Mouse (Mus musculus) G1E (cell line): ENCODE results near the gene Ttc28. TPM values are rescaled to one million over a fixed set of nuclear protein-coding genes. Genes with fewer than 3 reads are reported as not detected.

Experiments
- ATAC-seq: 2 replicates; pipeline ENCODE4 v1.8.0; 2016; ENCODE audit warnings: mild to moderate bottlenecking; ENCODE audit not compliant: insufficient number of reproducible peaks, poor library complexity, low FRiP score, severe bottlenecking; ENCODE audit errors: extremely low read depth
- DNase-seq: peaks from one replicate; pipeline ENCODE4 v3.0.0; 2012; ENCODE audit warnings: low spot score
- H3K27me3 ChIP-seq: 2 replicates; pipeline ENCODE4 v1.6.1; 2012; ENCODE audit warnings: mild to moderate bottlenecking, low read length, inconsistent platforms; ENCODE audit not compliant: insufficient read depth
- H3K36me3 ChIP-seq: replicated peaks from 2 replicates; pipeline ENCODE3; 2012; ENCODE audit warnings: mild to moderate bottlenecking, inconsistent platforms
- H3K4me1 ChIP-seq: 2 replicates; pipeline ENCODE4 v1.6.1; 2012; ENCODE audit warnings: low read depth, low read length, inconsistent platforms, mixed read lengths; ENCODE audit not compliant: insufficient read depth
- H3K4me3 ChIP-seq: 2 replicates; pipeline ENCODE4 v1.5.1; 2012; ENCODE audit warnings: low read depth, mild to moderate bottlenecking, inconsistent platforms, low read length, moderate library complexity, mixed read lengths
- H3K9me3 ChIP-seq: replicated peaks from 2 replicates; pipeline ENCODE4 v1.6.1; 2012; ENCODE audit warnings: inconsistent platforms
- CTCF ChIP-seq: IDR thresholded peaks from 2 replicates; pipeline ENCODE4 v1.5.1; 2012; ENCODE audit warnings: low read depth, low read length, inconsistent platforms, mixed read lengths
- GATA1 ChIP-seq: IDR thresholded peaks from 2 replicates; pipeline ENCODE4 v1.6.1; 2012; ENCODE audit warnings: borderline replicate concordance, low read length, inconsistent platforms, mixed read lengths
- GATA2 ChIP-seq: IDR thresholded peaks from 2 replicates; pipeline ENCODE4 v1.6.1; 2012; ENCODE audit warnings: low read depth, low read length, inconsistent platforms, borderline replicate concordance
- POLR2AphosphoS5 ChIP-seq: IDR thresholded peaks from 2 replicates; pipeline ENCODE4 v1.6.1; 2012; ENCODE audit warnings: low read depth, low read length, inconsistent platforms; ENCODE audit not compliant: insufficient replicate concordance
- TAL1 ChIP-seq: conservative IDR thresholded peaks from 2 replicates; pipeline ENCODE4 v1.6.1; 2012; ENCODE audit warnings: low read depth, low read length, inconsistent platforms, mixed read lengths
- polyA plus RNA-seq: library from polyadenylated mRNA; stranded (reverse); fragments of >175 nt; gene quantifications from 2 replicates; pipeline ENCODE4 v1.2.3, GENCODE M21; 2012
- total RNA-seq, 2 experiments: library from RNA; stranded (forward) in 1 of 2; stranded (reverse) in 1 of 2; fragments of 200-1000 nt in 1 of 2; fragments of >200 nt in 1 of 2; fragmentation: Nextera tagmentation in 1 of 2; gene quantifications; 2 replicates each; pipeline ENCODE4 v1.2.3; 2014 to 2017

Ttc28 gene
- total and polyA plus RNA-seq, 3 experiments = 0.28 to 2.0 (median 0.55) TPM

DNA sequence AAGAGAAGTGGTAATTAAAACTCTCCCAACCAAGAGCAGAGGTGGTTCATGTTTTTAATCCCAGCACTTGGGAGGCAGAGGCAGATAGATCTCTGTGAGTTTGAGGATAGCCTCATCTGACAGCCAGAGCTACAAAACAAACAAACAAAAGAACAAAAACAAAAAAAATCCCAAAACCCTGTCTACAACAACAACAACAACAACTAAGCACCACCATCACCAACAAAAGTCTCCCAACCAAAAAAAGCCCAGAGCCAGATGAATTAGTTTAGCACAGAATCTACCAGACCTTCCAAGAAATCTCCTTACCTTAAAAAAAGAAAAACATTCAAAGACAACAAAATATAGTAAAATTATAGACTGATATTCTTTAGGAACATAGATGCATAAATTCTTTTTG is 20.7 kb downstream of the Ttc28 start:
- Histone ChIP-seq H3K9me3 (no peaks in the 10 kb centered on the region), H3K4me3 (no peak overlapping the region), H3K4me1 (no peaks in the 10 kb centered on the region), H3K36me3 (no peaks in the 10 kb centered on the region), H3K27me3 (no peaks in the 10 kb centered on the region)
- DNase-seq (no peak), ATAC-seq (no peak)
- no peak for TF ChIP-seq GATA1
- no peak for TF ChIP-seq GATA2
- TF ChIP-seq POLR2AphosphoS5 = no peak

DNA sequence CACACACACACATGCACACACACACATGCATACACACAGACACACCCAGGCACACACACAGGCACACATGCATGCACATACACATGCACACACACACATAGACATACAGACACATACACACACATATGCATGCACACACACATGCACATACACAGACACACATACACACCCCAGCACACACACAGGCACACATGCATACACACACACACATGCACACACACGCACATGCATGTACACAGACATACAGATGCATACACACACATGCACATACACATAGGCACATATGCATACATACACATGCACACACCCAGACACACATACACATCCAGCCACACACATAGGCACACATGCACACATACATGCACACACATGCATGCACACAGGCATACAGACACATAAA is 27.1 kb downstream of the Ttc28 start:
- Histone ChIP-seq H3K36me3 (no peaks in the 10 kb centered on the region), H3K27me3 (peaks cover 5% of the 10 kb centered on the region), H3K4me3 (peak overlapping the region; percentile 21; the same call in 1 of the 2 replicates), H3K4me1 (no peaks in the 10 kb centered on the region), H3K9me3 (peaks cover 3% of the 10 kb centered on the region; the same call in 1 of the 2 replicates)
- no peak for ATAC-seq
- TF ChIP-seq POLR2AphosphoS5 = peak; percentile 57; the same call in 1 of the 2 replicates
- TF ChIP-seq GATA2 = no peak
- no peak for DNase-seq

DNA sequence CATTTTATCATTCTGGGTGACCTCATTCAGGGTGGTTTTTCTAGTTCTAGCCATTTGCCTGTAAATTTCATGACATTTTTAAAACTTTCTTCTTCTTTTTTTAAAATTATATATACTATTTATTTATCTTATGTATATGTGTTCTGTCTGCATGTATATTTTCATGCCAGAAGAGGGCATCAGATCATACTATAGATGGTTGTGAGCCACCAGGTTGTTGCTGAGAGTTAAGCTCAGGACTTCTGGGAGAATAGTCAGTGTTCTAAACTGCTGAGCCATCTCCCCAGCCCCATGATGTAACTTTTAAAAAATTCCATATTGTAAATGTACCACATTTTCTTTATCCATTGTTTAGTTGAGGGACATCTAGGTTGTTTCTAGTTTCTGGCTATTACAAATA is 29.3 kb downstream of the Ttc28 start:
- peaks cover 5% of the 10 kb centered on the region for H3K27me3 ChIP-seq
- no peak for ATAC-seq

DNA sequence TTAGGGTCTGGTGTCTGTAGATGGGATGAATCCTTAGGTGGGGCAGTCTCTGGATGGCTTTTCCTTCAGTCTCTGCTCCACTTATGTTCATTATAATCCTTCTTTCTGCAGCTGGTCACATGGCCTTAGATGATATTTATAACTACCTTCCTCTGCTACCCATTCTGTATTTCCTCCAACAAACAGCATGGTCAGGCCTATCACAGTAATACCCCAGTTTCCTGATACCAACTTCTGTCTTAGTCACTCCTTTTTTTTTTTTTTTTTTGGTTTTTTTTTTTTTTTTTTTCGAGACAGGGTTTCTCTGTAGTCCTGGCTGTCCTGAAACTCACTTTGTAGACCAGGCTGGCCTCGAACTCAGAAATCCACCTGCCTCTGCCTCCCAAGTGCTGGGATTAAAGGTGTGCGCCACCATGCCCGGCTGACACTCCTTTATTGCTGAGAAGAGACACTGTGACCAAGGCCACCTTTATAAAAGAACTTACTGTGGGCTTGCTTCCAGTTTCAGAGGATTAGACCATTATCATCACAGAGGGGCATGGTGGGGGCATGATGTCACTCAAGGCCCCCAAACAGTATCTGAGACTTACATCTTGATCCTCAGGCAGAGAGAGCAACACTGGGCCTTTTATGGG is 30.5 kb downstream of the Ttc28 start:
- Histone ChIP-seq H3K4me1 (no peaks in the 10 kb centered on the region), H3K4me3 (no peak overlapping the region), H3K9me3 (peaks cover 3% of the 10 kb centered on the region; the same call in 1 of the 2 replicates), H3K36me3 (no peaks in the 10 kb centered on the region), H3K27me3 (peaks cover 7% of the 10 kb centered on the region)
- DNase-seq (no peak), ATAC-seq (no peak)
- TF ChIP-seq GATA1 (no peak), CTCF (no peak), TAL1 (no peak)

More for the DNA sequence above, 29.3 kb downstream of the Ttc28 start:
- Histone ChIP-seq H3K4me1 (no peaks in the 10 kb centered on the region), H3K4me3 (no peak overlapping the region), H3K9me3 (peaks cover 3% of the 10 kb centered on the region; the same call in 1 of the 2 replicates), H3K36me3 (no peaks in the 10 kb centered on the region)
- DNase-seq = no peak
- TF ChIP-seq GATA2 = no peak
- no peak for TF ChIP-seq CTCF
- no peak for TF ChIP-seq GATA1
- TF ChIP-seq TAL1 = no peak
- TF ChIP-seq POLR2AphosphoS5 = no peak

DNA sequence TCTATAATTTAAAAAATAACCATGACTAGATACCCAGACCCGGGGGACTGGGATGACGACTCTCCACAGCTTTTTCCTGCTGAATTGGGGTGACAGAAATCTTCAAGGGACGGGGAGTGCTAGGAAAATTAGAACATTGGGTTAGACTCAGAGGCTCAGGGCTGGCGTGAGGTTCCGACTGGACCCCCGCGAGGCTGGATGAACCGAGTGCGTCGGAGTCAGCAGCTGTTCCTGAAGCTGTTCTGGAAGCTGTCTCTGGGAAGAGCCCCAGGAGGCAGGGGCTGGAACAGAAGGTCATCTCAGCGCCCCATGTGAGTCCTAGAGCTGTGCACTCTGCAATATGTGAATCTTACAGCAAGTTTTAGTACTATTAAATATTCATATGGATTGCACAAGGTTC is 35.3 kb downstream of the Ttc28 start:
- no peaks in the 10 kb centered on the region for H3K36me3 ChIP-seq
- DNase-seq (no peak), ATAC-seq (no peak)
- H3K27me3 ChIP-seq = peaks cover 13% of the 10 kb centered on the region; the same call in 1 of the 2 replicates
- H3K4me3 ChIP-seq = no peak overlapping the region
- TF ChIP-seq CTCF (no peak), GATA2 (no peak), POLR2AphosphoS5 (no peak), GATA1 (no peak), TAL1 (no peak)
- no peaks in the 10 kb centered on the region for H3K9me3 ChIP-seq
- no peaks in the 10 kb centered on the region for H3K4me1 ChIP-seq

DNA sequence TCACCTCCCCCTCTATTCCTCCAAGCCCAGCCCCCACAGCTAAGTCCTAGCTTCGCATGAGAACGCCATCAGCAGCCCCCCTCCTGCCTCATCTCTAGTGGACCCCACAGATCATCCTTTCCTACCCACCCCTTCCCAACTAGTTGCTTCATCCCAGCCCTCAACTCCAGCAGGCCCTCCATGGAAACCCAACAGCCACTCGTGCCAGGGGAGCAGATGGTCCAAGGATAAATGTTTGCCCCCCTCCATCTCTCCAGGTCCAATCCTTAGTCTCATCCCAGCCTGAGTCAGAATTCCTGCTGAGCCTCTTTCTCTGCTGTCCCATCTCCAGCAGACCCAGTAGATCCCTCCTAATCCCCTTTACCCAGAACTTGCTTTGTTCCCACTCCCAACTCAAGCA is 36.6 kb downstream of the Ttc28 start:
- ATAC-seq (no peak), DNase-seq (no peak)
- TF ChIP-seq GATA2 (no peak), CTCF (no peak), GATA1 (no peak), POLR2AphosphoS5 (no peak), TAL1 (no peak)

DNA sequence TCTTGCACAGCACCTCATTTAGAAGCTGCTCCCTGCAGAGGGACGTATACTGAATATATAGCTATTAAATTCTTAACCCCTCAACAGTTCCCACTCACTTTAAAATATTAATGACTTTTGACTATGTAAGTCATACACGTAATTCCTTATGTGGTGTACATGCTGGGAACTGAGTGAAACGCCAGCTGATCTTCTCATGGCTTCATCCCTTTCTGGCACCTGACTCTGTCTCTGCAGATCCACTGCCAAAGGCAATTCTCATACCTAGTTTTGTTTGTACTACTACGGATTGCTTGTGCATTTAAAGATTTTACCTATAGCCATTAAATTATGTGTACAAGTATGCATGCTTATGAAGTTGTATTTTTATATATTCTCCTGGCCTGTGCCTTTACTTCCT is 39.9 kb downstream of the Ttc28 start:
- ATAC-seq = no peak
- TF ChIP-seq CTCF (no peak), GATA2 (no peak), POLR2AphosphoS5 (no peak), GATA1 (no peak), TAL1 (no peak)
- DNase-seq = no peak
- Histone ChIP-seq H3K36me3 (no peaks in the 10 kb centered on the region), H3K4me3 (no peak overlapping the region), H3K9me3 (no peaks in the 10 kb centered on the region), H3K27me3 (peaks cover 16% of the 10 kb centered on the region; the same call in 1 of the 2 replicates), H3K4me1 (no peaks in the 10 kb centered on the region)

More for the DNA sequence above, 36.6 kb downstream of the Ttc28 start:
- Histone ChIP-seq H3K9me3 (no peaks in the 10 kb centered on the region), H3K36me3 (no peaks in the 10 kb centered on the region), H3K27me3 (peaks cover 13% of the 10 kb centered on the region; the same call in 1 of the 2 replicates), H3K4me3 (no peak overlapping the region), H3K4me1 (no peaks in the 10 kb centered on the region)
